Mouse (Mus musculus) C2C12 (cell line): ENCODE measurements at regions not wholly inside any gene's neighbourhood (a gene's known extent, or its start where the extent isn't known, plus 50 kb on each side); places are given as distances from the start of the nearest gene placed in this dataset.
"Not testable (repeated sequence)": the region's sequence is repeated elsewhere in the genome, so short reads cannot be mapped to it uniquely, and the experiment has no call there.

Source experiments
- H3K27me3 ChIP-seq: one replicate; pipeline ENCODE4 v1.6.1; 2011; ENCODE audit not compliant: control insufficient read depth, insufficient read depth, insufficient read length
- H3K36me3 ChIP-seq: one replicate; pipeline ENCODE4 v1.6.1; 2011; ENCODE audit not compliant: control insufficient read depth, insufficient read depth
- H3K4me3 ChIP-seq: one replicate; pipeline ENCODE4 v1.5.1; 2011; ENCODE audit warnings: mild to moderate bottlenecking, control low read depth; ENCODE audit not compliant: poor library complexity, insufficient read depth, severe bottlenecking
- H3K79me2 ChIP-seq: one replicate; pipeline ENCODE4 v1.6.1; 2011; ENCODE audit not compliant: control insufficient read depth, insufficient read depth
- H3K79me3 ChIP-seq: one replicate; pipeline ENCODE4 v1.6.1; 2011; ENCODE audit warnings: low read depth, control low read depth
- H3ac ChIP-seq: one replicate; pipeline ENCODE3; 2011; ENCODE audit warnings: low read depth; ENCODE audit not compliant: control insufficient read depth, insufficient read length
- CEBPB ChIP-seq: IDR thresholded peaks from one replicate; pipeline ENCODE4 v1.6.1; 2011; ENCODE audit warnings: low read depth, mild to moderate bottlenecking, control low read depth, moderate library complexity
- CTCF ChIP-seq: IDR thresholded peaks from one replicate; pipeline ENCODE4 v1.5.1; 2011; ENCODE audit not compliant: control insufficient read depth, insufficient read depth, insufficient read length
- FOSL1 ChIP-seq: IDR thresholded peaks from one replicate; pipeline ENCODE4 v1.8.0; 2011; ENCODE audit warnings: mild to moderate bottlenecking, low read length; ENCODE audit not compliant: poor library complexity, insufficient read depth, severe bottlenecking
- MAX ChIP-seq: IDR thresholded peaks from one replicate; pipeline ENCODE4 v1.6.1; 2011; ENCODE audit warnings: mild to moderate bottlenecking, control low read depth
- MYOD1 ChIP-seq: IDR thresholded peaks from one replicate; pipeline ENCODE4 v1.6.1; 2011; ENCODE audit warnings: low read depth; ENCODE audit not compliant: control insufficient read depth, insufficient read length
- MYOG ChIP-seq: IDR thresholded peaks from one replicate; pipeline ENCODE4 v1.6.1; 2011; ENCODE audit not compliant: control insufficient read depth, insufficient read length; ENCODE audit errors: extremely low read depth
- USF1 ChIP-seq: IDR thresholded peaks from one replicate; pipeline ENCODE4 v1.6.1; 2011; ENCODE audit warnings: low read depth, mild to moderate bottlenecking, control low read depth, moderate library complexity

DNA sequence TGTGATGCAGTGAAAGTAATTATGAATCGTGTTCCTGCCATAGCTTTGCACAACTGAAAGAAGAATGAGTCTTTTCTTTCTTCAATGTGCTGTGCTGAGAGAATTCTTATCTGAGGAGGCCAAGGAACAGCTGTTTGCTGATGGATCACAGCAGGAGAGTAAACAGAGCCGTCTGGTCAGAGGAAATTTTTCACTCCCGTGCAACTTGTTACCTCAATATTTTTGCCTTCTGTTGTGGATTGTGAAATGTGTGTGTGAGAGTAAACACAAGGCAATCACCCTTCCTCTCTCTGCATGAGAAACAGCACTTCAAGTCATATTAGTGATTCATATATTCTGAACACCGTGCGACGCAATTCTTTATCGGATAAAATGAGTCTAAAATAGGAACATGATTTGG lies 171.9 kb downstream of the Epm2a start:
- TF ChIP-seq MAX (no peak), MYOG (no peak), CTCF (no peak), CEBPB (no peak), MYOD1 (no peak), FOSL1 (no peak), USF1 (no peak)
- no peaks in the 10 kb centered on the region for H3K79me2 ChIP-seq
- H3K27me3 ChIP-seq: no peaks in the 10 kb centered on the region
- H3K36me3 ChIP-seq: no peaks in the 10 kb centered on the region
- H3K79me3 ChIP-seq: no peaks in the 10 kb centered on the region
- H3ac ChIP-seq: no peak overlapping the region
- no peak overlapping the region for H3K4me3 ChIP-seq

DNA sequence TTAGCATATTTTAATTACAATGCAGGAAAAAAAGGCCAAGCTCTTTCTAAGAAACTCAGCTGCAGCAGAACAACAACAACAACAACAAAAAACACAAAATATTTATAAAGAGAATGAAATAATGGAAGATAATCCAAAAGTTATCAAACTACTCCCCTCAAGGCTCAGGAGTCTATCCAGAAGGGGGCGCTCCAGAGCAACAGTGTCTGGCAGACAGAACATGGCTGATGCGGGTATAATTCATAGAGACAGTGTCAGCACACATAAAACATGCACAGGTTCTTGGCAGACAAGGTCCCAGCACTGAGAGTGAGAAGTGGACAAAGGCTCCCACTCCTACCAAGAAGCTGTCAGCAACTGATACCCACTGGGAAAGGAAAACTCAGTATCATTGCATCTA lies 173.9 kb downstream of the Epm2a start:
- H3ac ChIP-seq: no peak overlapping the region
- no peak overlapping the region for H3K4me3 ChIP-seq
- H3K79me2 ChIP-seq: no peaks in the 10 kb centered on the region
- no peaks in the 10 kb centered on the region for H3K27me3 ChIP-seq
- H3K36me3 ChIP-seq: no peaks in the 10 kb centered on the region
- TF ChIP-seq USF1: no peak
- no peak for TF ChIP-seq CTCF
- TF ChIP-seq MYOD1: no peak
- no peak for TF ChIP-seq CEBPB
- TF ChIP-seq MAX: no peak
- TF ChIP-seq FOSL1: no peak
- H3K79me3 ChIP-seq: no peaks in the 10 kb centered on the region

DNA sequence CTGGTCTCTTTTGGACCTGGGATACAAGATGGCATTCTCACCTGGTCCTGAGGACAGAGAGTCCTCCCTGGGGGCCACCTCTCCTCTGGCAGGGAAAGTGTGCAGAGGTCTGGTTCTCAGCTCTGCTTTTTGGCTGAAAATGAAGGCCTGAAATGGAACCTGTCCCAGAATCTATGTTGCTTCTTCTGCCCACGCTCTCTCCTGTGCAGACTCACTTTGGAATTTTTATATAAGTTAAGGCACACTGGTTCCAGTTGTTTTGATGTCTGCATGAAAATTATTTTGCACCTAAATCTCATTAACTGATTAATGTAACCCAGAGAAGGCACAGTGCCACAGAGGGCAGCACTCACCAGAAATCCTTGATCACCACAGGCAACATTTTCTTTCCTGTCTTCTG lies 188.1 kb downstream of the Epm2a start:
- H3K27me3 ChIP-seq: no peaks in the 10 kb centered on the region
- TF ChIP-seq FOSL1 (no peak), USF1 (no peak), MAX (no peak)
- H3K4me3 ChIP-seq: no peak overlapping the region
- H3ac ChIP-seq: no peak overlapping the region
- no peaks in the 10 kb centered on the region for H3K36me3 ChIP-seq
- H3K79me3 ChIP-seq: no peaks in the 10 kb centered on the region
- H3K79me2 ChIP-seq: no peaks in the 10 kb centered on the region

DNA sequence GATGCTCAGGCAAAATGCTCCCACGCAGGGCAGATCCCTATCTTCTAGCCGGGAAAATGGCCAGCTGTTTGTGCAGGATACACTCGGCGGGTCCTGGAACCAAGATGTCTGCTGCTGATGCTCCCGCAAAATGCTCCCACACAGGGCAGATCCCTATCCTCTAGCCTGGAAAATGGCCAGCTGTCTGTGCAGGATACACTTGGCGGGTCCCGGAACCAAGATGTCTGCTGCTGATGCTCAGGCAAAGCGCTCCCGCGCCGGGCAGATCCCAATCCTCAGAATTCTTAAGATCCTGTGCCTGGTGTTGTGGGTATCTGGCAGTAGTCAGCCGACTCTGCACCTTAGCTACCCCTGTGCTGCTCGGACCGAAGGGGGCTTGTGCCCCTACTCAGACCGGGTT lies 212.2 kb downstream of the Epm2a start:
- not testable (repeated sequence) for H3K27me3 ChIP-seq, H3K79me2 ChIP-seq, H3K4me3 ChIP-seq, H3K79me3 ChIP-seq, H3K36me3 ChIP-seq, H3ac ChIP-seq

DNA sequence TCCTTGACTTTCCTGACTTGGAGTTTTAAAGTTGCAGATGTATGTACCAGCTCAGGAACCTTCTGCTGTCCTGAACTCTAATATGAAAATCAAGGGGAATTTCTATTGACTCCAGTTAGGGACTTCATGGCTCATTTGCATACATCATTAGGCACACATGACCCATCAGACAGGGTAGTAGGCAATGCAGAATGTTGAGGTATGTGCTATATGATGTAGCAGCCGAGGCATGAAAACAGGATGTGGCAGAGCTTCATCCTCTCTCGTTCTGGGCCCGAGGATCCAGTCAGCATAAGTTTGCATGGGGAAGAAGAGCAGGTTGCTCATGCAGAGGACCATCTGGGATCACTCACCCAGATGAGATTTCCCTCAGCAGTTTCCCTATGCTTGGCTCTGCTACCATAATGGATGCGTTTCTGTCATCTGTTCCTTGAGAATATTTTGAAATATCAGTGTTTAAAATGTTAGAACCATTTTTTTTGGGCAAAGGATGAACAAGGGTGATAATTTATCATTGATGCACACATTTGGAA lies 227.4 kb downstream of the Epm2a start:
- Histone ChIP-seq H3K79me3 (no peaks in the 10 kb centered on the region), H3ac (no peak overlapping the region), H3K27me3 (no peaks in the 10 kb centered on the region), H3K4me3 (no peak overlapping the region), H3K36me3 (no peaks in the 10 kb centered on the region), H3K79me2 (no peaks in the 10 kb centered on the region)
- TF ChIP-seq MYOD1 (no peak), MAX (no peak), CTCF (no peak), MYOG (no peak)

DNA sequence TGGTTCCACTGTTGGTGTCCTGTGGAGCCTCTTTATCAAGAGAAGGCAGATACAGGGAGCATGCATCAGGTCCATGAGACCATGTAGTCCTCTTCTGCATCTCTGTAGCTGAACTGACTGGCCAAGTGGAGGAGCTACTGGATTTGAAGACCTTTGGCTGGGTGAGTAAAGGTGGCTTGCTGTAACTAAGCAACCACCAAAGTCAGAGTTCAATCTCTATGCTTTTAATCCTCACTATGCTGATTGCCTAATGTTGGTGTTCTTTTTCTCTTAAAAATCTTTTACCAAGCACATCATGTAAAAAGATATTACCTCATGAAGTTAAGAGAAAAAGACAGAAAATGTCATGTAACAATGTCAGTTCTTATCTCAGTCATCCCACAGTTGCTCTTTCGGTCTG lies 265.2 kb downstream of the Epm2a start:
- Histone ChIP-seq H3K79me3 (no peaks in the 10 kb centered on the region), H3K79me2 (no peaks in the 10 kb centered on the region), H3ac (no peak overlapping the region), H3K4me3 (no peak overlapping the region), H3K27me3 (no peaks in the 10 kb centered on the region), H3K36me3 (no peaks in the 10 kb centered on the region)
- TF ChIP-seq CTCF (no peak), MAX (no peak), CEBPB (no peak), MYOG (no peak), USF1 (no peak), FOSL1 (no peak)

DNA sequence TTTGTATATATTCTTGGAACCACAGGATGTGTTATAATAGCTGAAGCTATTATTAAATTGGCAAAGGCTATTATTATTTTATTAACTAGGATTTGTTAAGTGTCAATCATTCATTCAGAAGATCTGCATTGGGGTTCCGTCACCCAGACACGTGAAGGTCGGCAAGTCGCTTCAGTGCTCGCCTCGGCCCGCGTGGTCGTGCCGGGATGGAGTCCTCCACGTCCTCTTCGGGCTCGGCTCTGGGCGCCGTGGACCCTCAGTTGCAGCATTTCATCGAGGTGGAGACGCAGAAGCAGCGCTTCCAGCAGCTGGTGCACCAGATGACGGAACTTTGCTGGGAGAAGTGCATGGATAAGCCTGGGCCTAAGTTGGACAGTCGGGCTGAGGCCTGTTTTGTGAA lies 265.9 kb downstream of the Epm2a start:
- H3K27me3 ChIP-seq, H3ac ChIP-seq, H3K36me3 ChIP-seq, H3K79me2 ChIP-seq, H3K4me3 ChIP-seq, H3K79me3 ChIP-seq: not testable (repeated sequence)
